Mouse (Mus musculus) embryonic fibroblast, embryonic 13.5 days (primary cell): Measurements from ENCODE around the gene Bcl2l10. TPM values are rescaled to one million over a fixed set of nuclear protein-coding genes. Genes with fewer than 3 reads are reported as not detected.

Source experiments
- H3K27ac ChIP-seq: 2 replicates; pipeline ENCODE4 v1.5.1; 2012; ENCODE audit warnings: low read length, control low read depth, inconsistent platforms; ENCODE audit not compliant: insufficient read depth
- H3K4me1 ChIP-seq: 2 replicates; pipeline ENCODE4 v1.6.1; 2011; ENCODE audit warnings: low read length; ENCODE audit not compliant: control insufficient read depth, insufficient read depth
- H3K4me3 ChIP-seq: 2 replicates; pipeline ENCODE4 v1.5.1; 2011; ENCODE audit warnings: mild to moderate bottlenecking, control low read depth, low read length; ENCODE audit not compliant: insufficient read depth
- CTCF ChIP-seq: IDR thresholded peaks from 2 replicates; pipeline ENCODE4 v1.5.1; 2011; ENCODE audit warnings: mild to moderate bottlenecking, control low read depth, low read length, moderate library complexity, borderline replicate concordance; ENCODE audit not compliant: insufficient read depth
- POLR2A ChIP-seq: IDR thresholded peaks from 2 replicates; pipeline ENCODE4 v1.6.1; 2011; ENCODE audit warnings: low read depth, mild to moderate bottlenecking, control low read depth, low read length, moderate library complexity
- polyA plus RNA-seq: library from polyadenylated mRNA; stranded (reverse); fragments of >200 nt; gene quantifications from 2 replicates; pipeline ENCODE4 v1.2.4, GENCODE M21; 2011; ENCODE audit warnings: low read depth; ENCODE audit not compliant: missing spikeins, insufficient read length

Gene Bcl2l10
- polyA plus RNA-seq, 1 experiment: not detected

DNA sequence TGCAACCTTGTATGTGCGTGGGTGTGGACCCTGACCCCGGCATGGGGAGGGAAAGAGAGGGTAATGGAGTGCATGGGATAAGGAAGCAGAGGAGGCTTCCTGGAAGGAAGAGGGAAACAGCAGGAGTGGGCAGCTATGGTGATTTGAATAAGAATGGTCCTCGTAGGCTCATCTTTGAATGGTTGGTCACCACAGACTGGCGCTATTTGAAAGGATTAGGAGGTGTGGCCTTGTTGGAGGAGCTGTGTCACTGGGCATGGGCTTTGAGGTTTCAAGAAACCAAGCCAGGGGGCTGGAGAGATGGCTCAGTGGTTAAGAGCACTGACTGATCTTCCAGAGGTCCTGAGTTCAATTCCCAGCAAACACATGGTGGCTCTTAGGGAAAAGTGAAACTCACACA lies 17.6 kb downstream of the Bcl2l10 start:
- Histone ChIP-seq H3K27ac (no peak overlapping the region), H3K4me1 (no peaks in the 10 kb centered on the region), H3K4me3 (no peak overlapping the region)
- TF ChIP-seq CTCF (no peak), POLR2A (no peak)

DNA sequence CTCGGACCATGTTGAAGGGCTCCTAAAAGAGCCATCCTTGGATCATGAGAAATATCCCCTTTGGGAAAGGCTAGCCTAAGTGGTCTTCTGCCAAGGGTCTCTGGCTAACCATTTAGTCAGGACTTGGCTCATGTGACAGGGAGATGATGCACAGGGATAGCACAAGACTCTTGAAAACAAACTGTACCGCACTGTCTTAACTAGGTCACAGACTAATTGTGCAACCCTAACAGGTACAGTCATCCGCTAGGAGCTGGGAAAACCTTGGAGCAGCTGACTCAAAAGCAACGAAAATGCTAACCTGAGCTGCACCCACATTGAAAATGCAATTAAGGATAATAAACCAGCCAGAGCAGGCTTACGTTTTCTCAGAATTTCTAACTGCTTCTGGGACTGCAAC lies 18.6 kb downstream of the Bcl2l10 start:
- H3K27ac ChIP-seq: no peak overlapping the region
- TF ChIP-seq POLR2A: no peak
- TF ChIP-seq CTCF: no peak
- no peak overlapping the region for H3K4me3 ChIP-seq
- H3K4me1 ChIP-seq: no peaks in the 10 kb centered on the region

DNA sequence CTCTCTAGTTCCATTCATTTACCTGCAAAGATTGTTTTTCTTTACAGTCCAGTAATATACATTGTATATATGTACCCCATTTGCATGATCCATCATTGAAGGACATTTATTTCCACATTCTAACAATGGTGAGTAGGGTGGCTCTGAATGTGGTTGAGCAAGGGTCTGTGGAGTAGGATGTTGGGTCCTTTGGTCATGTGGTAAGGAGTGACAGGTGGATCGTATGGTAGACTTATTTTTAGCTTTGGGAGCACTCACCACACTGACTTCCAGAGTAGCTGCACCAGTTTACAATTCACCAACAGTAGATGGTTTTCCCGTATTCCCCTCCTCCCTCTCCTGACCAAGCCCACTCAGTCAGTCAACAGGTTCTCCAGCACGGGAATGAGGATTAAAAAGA lies 21.2 kb downstream of the Bcl2l10 start:
- H3K27ac ChIP-seq: no peak overlapping the region
- H3K4me1 ChIP-seq: no peaks in the 10 kb centered on the region
- H3K4me3 ChIP-seq: no peak overlapping the region
- no peak for TF ChIP-seq CTCF
- TF ChIP-seq POLR2A: no peak

DNA sequence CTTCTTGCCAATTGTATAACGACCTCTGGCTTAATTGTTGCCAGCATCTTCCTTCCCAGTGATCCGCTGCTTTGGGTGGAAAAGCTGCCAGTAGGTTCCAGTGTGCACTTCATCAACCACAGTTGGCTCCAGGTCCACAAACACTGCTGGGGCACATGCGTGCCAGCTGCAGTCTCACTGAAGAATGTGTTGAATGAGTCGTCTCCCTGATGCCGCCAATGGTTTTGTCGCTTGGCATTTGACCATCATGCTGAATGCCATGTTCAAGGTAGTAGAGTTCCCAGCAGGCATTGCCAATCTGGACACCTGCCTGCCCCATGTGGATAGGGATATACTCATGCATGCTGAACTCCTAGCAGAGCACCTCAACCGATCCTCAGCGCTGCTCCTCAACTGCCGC lies 28.0 kb downstream of the Bcl2l10 start:
- Histone ChIP-seq H3K4me1 (no peaks in the 10 kb centered on the region), H3K27ac (no peak overlapping the region), H3K4me3 (no peak overlapping the region)
- TF ChIP-seq POLR2A: no peak
- no peak for TF ChIP-seq CTCF

DNA sequence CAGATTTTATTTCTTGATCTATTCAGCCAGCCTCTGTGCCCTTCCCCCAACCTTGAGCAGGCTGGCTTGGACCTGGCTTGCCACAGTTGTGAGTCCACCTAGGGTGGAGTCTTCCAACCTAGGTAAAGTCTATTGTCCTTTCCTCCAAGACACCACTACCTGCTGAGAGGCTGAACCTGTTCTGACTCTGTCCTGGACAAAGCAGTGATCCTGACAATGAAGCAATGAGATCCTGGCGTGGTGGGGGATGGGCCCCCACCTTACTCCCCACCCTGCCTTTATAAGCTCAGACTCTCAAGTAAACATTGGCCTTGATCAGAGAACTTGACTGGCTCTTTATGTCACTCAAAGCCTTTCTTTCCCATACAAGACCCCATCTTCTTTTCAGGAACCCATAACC lies 28.9 kb downstream of the Bcl2l10 start:
- no peak overlapping the region for H3K27ac ChIP-seq
- no peaks in the 10 kb centered on the region for H3K4me1 ChIP-seq
- H3K4me3 ChIP-seq: no peak overlapping the region
- TF ChIP-seq POLR2A: no peak
- no peak for TF ChIP-seq CTCF

DNA sequence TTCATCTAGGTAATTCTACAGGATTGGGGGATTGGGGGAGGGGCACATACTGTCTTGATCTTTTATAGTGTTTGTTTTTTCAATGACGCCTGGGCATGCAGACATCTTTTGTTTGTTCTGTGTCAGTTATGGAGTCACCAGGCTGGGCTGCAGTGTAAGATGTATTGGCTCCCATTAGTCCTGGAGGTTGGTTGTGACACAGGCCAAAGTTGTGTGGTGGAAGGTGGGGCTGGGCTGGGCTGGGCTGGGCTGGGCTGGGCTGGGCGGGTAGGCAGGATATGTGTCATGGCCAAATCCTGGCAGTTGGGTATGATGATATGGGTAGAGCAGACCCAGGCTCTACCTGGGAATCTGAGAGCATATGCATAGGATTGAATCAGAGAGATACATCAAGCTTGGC lies 31.2 kb downstream of the Bcl2l10 start:
- Histone ChIP-seq H3K27ac (no peak overlapping the region), H3K4me1 (no peaks in the 10 kb centered on the region)
- no peak for TF ChIP-seq CTCF

DNA sequence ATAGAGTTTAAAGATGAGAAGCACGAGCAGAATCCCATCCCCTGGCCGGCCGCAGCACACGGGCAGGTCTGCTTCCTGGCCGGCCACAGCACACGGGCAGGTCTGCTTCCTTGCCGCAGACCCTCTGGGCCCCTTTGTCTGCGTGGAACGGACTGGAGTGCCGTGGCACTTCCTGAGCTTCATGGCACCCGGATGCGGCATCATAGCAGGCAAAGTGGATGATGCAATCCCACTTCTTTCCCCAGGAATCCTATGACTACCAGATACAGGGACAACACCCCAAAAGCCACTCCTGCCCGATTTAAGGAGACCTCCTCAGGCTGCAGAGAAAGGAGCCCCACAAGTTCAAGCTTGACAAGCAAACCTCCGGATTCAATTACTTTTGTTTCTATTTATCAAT lies 35.3 kb downstream of the Bcl2l10 start:
- Histone ChIP-seq H3K4me1 (no peaks in the 10 kb centered on the region), H3K4me3 (no peak overlapping the region), H3K27ac (no peak overlapping the region)
- TF ChIP-seq CTCF (no peak), POLR2A (no peak)

More for the DNA sequence above, 31.2 kb downstream of the Bcl2l10 start:
- no peak overlapping the region for H3K4me3 ChIP-seq

DNA sequence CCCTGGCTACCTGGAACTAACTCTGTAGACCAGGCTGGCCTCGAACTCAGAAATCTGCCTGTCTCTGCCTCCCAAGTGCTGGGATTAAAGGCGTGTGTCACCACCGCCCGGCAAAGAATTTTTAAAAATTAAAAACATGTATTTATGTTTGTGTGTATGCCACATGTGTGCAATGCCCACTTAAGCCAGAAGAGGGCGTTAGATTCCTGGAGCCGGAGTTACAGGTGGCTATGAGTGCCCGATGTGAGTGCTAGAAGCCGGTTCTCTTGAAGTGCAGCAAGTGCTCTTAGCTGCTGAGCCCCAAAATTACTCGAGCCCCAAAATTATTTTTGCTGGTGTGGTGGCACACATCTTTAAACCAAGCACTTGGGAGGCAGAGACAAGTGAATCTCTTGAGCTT lies 36.2 kb downstream of the Bcl2l10 start:
- Histone ChIP-seq H3K27ac (no peak overlapping the region), H3K4me1 (no peaks in the 10 kb centered on the region), H3K4me3 (no peak overlapping the region)
- TF ChIP-seq POLR2A (no peak), CTCF (no peak)

DNA sequence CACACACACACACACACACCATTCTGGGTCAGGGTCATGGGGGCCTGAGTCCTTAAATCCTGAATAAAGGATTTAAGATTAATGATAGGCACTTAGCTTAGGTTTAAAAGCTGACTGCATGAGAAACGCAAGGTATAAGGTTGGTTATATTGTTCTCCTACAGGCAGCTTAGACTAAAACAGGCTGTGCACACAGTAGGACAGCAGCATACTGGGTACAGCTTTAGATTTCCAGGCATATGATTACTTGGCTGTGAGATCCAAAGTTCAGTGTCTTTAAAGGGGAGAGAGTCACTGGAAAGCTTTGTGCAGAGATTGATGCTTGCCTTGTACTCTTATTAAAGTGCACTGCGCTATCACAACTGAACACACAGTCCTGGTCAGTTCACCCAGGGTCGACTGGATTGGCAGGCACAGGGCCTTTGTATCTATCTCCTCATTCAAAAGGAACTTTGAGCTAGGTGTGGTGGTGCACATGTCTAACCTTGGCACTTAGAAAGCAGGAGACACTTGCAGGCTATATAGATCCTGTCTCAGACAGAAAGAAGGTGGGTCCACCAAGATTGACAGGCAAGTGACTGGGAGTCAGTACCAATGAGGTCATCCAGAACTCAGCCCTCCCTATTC lies 36.9 kb downstream of the Bcl2l10 start:
- no peak overlapping the region for H3K4me3 ChIP-seq
- no peak overlapping the region for H3K27ac ChIP-seq
- H3K4me1 ChIP-seq: no peaks in the 10 kb centered on the region
- TF ChIP-seq CTCF: no peak
- no peak for TF ChIP-seq POLR2A

DNA sequence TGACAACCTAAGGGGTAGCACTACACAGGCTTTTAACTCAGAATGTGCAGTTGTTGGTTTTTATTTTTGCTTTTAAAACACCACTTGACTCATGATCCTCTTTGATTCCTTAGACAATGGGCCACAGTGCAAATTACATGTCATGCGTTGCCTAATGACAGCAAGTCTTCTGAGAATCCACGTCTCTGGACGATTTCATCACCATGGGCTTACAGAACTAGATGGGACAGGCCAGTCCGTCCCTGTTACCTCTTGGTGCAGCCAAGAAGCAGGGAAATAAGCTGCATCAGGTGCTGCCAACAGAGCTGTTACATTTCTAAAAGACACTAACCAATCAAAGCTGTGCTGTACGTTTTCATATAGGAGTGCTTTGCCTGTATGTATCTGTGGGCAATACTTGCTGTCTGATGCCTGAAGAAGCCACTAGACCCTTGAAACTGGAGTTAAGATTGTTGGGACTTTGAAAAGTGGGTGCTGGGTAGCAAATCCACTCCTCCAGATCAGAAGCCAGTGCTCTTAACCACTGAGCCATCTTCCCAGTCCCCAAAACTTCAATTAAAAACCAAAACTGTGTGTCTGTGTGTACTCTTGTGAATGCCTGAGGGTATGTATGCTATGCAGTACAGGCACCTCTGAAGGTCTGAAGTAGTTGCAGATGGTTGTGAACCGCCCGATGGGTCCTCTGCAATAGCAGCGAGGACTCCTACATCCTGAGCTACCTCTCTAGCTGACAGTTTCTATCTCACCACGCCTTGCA lies 37.8 kb downstream of the Bcl2l10 start:
- H3K4me1 ChIP-seq: no peaks in the 10 kb centered on the region
- H3K27ac ChIP-seq: no peak overlapping the region
- TF ChIP-seq POLR2A (no peak), CTCF (no peak)
- no peak overlapping the region for H3K4me3 ChIP-seq

DNA sequence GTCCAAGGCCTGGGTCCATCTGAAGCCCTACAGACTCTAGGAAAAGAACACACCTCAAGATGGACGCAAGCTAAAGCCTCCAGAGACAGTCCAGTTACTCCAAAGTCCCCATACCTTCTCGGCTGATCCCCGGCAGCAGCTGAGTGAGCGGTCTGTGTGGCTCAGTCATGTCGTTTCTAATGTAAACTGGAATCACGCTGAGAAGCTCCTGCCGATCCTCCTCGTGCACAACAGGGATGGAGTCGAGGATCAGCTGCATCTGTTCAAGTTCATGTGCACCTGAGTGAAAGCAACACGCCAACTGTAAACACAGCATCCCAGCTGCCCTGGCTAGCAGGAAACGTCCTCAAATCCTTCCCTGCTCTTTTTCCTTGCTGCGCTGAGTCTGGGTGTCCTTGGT lies 45.7 kb downstream of the Bcl2l10 start:
- TF ChIP-seq POLR2A (no peak), CTCF (no peak)
- Histone ChIP-seq H3K27ac (no peak overlapping the region), H3K4me3 (no peak overlapping the region), H3K4me1 (no peaks in the 10 kb centered on the region)
